Mouse (Mus musculus) testis, postnatal 10 days (tissue): Measurements from ENCODE around the gene Zscan18.
"Not testable (repeated sequence)": the region's sequence is repeated elsewhere in the genome, so short reads cannot be mapped to it uniquely, and the experiment has no call there.

Experiments used
- DNase-seq: peaks from one replicate; pipeline ENCODE4 v3.0.0; 2021; ENCODE audit warnings: low spot score

The Zscan18 gene

GRCm38 (mm10) chr7:12802866-12803726 is at the start of gene Zscan18:
TSS of gene Zscan18 (minus strand) at chr7:12803635.
- DNase-seq, result peak; percentile 78

- no peak for DNase-seq
Measured at GRCm38 (mm10) chr7:12835779-12836178, 32.3 kb upstream of the Zscan18 start.

- DNase-seq, result peak; percentile 61
Measured at GRCm38 (mm10) chr7:12835193-12835671, 31.8 kb upstream of the Zscan18 start.

- peak; percentile 91 for DNase-seq
Measured at GRCm38 (mm10) chr7:12834162-12835120, 31.0 kb upstream of the Zscan18 start, which contains the start of gene Zfp110. TSS of gene Zfp110 (plus strand) at chr7:12834761.

GRCm38 (mm10) chr7:12818521-12819295 is 15.3 kb upstream of the Zscan18 start, which contains the start of gene Zfp329:
TSS of gene Zfp329 (minus strand) at chr7:12818858.
- peak; percentile 94 for DNase-seq

- DNase-seq, result no peak
Measured at GRCm38 (mm10) chr7:12815566-12815965, 12.1 kb upstream of the Zscan18 start.

GRCm38 (mm10) chr7:12803727-12804071 is 264 bp upstream of the Zscan18 start:
- no peak for DNase-seq

- DNase-seq, result no peak
Measured at GRCm38 (mm10) chr7:12799554-12799953, 3.9 kb downstream of the Zscan18 start.

GRCm38 (mm10) chr7:12797971-12798370 is 5.5 kb downstream of the Zscan18 start:
- no peak for DNase-seq

GRCm38 (mm10) chr7:12792624-12793023 is 10.8 kb downstream of the Zscan18 start:
- not testable (repeated sequence) for DNase-seq

GRCm38 (mm10) chr7:12788025-12788424 is 15.4 kb downstream of the Zscan18 start:
- no peak for DNase-seq

- DNase-seq, result no peak
Measured at GRCm38 (mm10) chr7:12787333-12787732, 16.1 kb downstream of the Zscan18 start.

GRCm38 (mm10) chr7:12780151-12780830 is 23.1 kb downstream of the Zscan18 start:
- peak; percentile 94 for DNase-seq

- no peak for DNase-seq
Measured at GRCm38 (mm10) chr7:12779782-12780150, 23.7 kb downstream of the Zscan18 start.

GRCm38 (mm10) chr7:12779141-12779540 is 24.3 kb downstream of the Zscan18 start:
- DNase-seq, result no peak

GRCm38 (mm10) chr7:12774606-12775005 is 28.8 kb downstream of the Zscan18 start:
- no peak for DNase-seq

GRCm38 (mm10) chr7:12774111-12774510 is 29.3 kb downstream of the Zscan18 start:
- no peak for DNase-seq

GRCm38 (mm10) chr7:12749431-12750198 is 53.8 kb downstream of the Zscan18 start:
- DNase-seq, result no peak

- no peak for DNase-seq
Measured at GRCm38 (mm10) chr7:12734904-12735303, 68.5 kb downstream of the Zscan18 start, which contains the start of gene Vmn2r56. TSS of gene Vmn2r56 (minus strand) at chr7:12735004.
